Mouse (Mus musculus) forebrain, embryonic 12.5 days (tissue): ENCODE results near the gene Lsg1. TPM values are rescaled to one million over a fixed set of nuclear protein-coding genes. Genes with fewer than 3 reads are reported as not detected.

Source experiments
- polyA plus RNA-seq: library from polyadenylated mRNA; unstranded; fragments of >200 nt; fragmentation: Nextera tagmentation; extraction: Ambion mirVana; gene quantifications from 2 replicates; pipeline ENCODE4 v1.2.1, GENCODE M21; 2016

Gene Lsg1
- polyA plus RNA-seq, 1 experiment from 2014 or later: 79.6 TPM

Other genes starting within 250 kb of the Lsg1 start
- gene Atp13a3, start 181.6 kb downstream of the Lsg1 start, polyA plus RNA-seq: 12.9 and 15.8 TPM in 2 replicates
- gene Tmem44, start 36.8 kb downstream of the Lsg1 start, polyA plus RNA-seq: 47.4 and 47.8 TPM in 2 replicates
- 11.0 and 11.4 TPM in 2 replicates for gene Fam43a, start 12.1 kb upstream of the Lsg1 start, polyA plus RNA-seq